Mouse (Mus musculus) bone marrow, adult 2 months (tissue): Measurements from ENCODE around the gene Dusp11. TPM values are rescaled to one million over a fixed set of nuclear protein-coding genes. Genes with fewer than 3 reads are reported as not detected.
"Not testable (repeated sequence)": the region's sequence is repeated elsewhere in the genome, so short reads cannot be mapped to it uniquely, and the experiment has no call there.

ENCODE experiments used
- H3K27ac ChIP-seq: fragments of 200-500 bp; 2 replicates; pipeline ENCODE4 v1.5.1; 2012; ENCODE audit warnings: low read depth, mild to moderate bottlenecking, control low read depth, inconsistent platforms, low read length; ENCODE audit not compliant: control insufficient read depth, poor library complexity, insufficient read depth
- H3K4me1 ChIP-seq: fragments of 200-500 bp; 2 replicates; pipeline ENCODE4 v1.6.1; 2011; ENCODE audit warnings: low read length; ENCODE audit not compliant: control insufficient read depth, insufficient read depth
- H3K4me3 ChIP-seq: fragments of 200-500 bp; replicated peaks from 2 replicates; pipeline ENCODE3; 2011; ENCODE audit warnings: mild to moderate bottlenecking, low read depth, low read length, control low read depth; ENCODE audit not compliant: control insufficient read depth
- CTCF ChIP-seq: fragments of 200-500 bp; IDR thresholded peaks from 2 replicates; pipeline ENCODE4 v1.5.1; 2011; ENCODE audit warnings: low read length, control low read depth; ENCODE audit not compliant: control insufficient read depth, insufficient read depth
- POLR2A ChIP-seq: fragments of 200-500 bp; IDR thresholded peaks from 2 replicates; pipeline ENCODE4 v1.6.1; 2011; ENCODE audit warnings: low read depth, mild to moderate bottlenecking, control low read depth, low read length, borderline replicate concordance; ENCODE audit not compliant: control insufficient read depth
- WGBS: fragments of 180-500 bp; shearing (Covaris S2); methylation state at CpG from one replicate; pipeline ENCODE4 v1.1.7; 2018; 5-methylcytosine and 5-hydroxymethylcytosine counted together
- polyA plus RNA-seq: library from polyadenylated mRNA; stranded (reverse); fragments of >200 nt; gene quantifications from 2 replicates; pipeline ENCODE4 v1.2.4, GENCODE M21; 2011; ENCODE audit warnings: low replicate concordance; ENCODE audit not compliant: missing spikeins, insufficient read depth, insufficient read length

Dusp11 gene
- 36.6 and 50.6 TPM in 2 replicates for polyA plus RNA-seq

DNA sequence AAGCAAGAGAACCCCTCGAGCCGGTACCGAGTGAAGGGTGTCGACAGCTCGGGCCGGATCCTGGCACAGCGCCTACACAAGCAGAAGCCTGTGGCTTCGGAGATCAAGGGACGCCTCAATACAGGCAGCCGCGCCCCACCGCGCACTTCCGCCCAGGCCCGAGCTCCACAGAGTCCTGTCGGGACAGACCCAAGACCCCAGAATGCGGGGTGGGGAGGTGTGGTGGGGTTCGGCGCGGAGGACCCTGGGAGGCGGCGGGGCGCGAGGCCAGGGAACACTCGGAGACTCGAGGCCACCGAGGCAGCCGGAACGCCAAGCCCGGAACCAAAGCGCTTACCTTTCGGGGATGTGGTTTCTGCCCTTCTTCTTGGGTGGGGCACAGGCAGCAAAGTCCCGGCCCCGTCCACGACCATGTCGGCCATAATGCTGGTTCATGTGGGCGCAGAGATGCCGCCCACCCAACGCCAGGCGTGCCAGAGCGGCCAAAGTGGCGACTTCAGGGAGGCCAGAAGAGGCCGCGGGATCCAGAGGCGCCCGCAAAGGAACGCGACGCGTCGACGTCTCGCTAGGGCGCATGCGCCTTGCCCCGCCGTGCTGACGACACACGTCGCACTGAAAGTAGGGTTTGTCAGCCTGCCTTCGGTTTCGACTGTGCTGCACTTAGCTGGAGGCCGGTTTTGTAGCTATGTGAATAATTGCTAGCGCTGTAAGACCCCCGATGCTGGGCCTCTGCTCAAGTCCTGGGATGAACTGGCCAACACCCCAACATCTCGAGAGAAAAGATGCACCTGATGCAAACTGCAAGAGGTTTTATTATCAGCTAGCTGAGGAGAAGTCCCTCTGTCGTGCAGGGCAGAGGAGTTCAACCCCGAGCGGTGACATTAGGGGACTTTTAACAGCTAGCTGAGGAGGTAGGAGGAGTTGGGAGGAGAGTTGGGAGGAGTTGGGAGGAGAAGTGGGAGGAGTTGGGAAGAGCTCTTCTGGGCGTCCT is at the start of gene Dusp11:
Dusp11 (minus strand) TSS at position 567 of the 991 bp plus-strand sequence.
- H3K4me1 ChIP-seq, result peaks cover 1% of the 10 kb centered on the region; the same call in 1 of the 2 replicates
- H3K27ac ChIP-seq, result peak within 1 kb of the TSS; percentile 98
- TF ChIP-seq POLR2A, result peak; percentile 64; the same call in 1 of the 2 replicates
- no peak for TF ChIP-seq CTCF
- WGBS, result under 1% methylated on average over 70 of the region's 70 CpGs
- H3K4me3 ChIP-seq, result peak within 1 kb of the TSS; percentile 95

DNA sequence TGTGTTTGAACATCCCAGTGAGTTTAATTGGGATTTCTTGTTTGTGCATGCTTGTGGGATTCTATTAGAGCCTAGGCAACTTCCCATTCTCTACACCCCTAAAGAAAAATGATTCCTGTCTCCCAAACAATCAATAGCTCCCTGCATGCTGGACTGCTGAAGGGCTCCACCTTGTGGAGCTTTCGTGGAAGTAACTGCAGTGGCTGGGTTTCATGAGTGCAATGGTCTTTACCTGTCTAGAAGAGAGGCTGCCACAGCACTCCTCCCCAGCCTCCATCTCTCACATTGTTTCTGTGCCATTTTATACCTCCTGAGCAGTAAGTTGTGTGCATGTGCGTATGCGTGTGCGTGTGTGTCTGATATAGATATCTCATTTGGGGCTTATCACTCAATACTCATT is 48.5 kb upstream of the Dusp11 start:
- WGBS, result 48% methylated on average over 4 of the region's 4 CpGs
- Histone ChIP-seq H3K4me3 (no peak overlapping the region), H3K4me1 (no peaks in the 10 kb centered on the region), H3K27ac (no peak overlapping the region)
- TF ChIP-seq POLR2A (no peak), CTCF (peak; percentile 58)

DNA sequence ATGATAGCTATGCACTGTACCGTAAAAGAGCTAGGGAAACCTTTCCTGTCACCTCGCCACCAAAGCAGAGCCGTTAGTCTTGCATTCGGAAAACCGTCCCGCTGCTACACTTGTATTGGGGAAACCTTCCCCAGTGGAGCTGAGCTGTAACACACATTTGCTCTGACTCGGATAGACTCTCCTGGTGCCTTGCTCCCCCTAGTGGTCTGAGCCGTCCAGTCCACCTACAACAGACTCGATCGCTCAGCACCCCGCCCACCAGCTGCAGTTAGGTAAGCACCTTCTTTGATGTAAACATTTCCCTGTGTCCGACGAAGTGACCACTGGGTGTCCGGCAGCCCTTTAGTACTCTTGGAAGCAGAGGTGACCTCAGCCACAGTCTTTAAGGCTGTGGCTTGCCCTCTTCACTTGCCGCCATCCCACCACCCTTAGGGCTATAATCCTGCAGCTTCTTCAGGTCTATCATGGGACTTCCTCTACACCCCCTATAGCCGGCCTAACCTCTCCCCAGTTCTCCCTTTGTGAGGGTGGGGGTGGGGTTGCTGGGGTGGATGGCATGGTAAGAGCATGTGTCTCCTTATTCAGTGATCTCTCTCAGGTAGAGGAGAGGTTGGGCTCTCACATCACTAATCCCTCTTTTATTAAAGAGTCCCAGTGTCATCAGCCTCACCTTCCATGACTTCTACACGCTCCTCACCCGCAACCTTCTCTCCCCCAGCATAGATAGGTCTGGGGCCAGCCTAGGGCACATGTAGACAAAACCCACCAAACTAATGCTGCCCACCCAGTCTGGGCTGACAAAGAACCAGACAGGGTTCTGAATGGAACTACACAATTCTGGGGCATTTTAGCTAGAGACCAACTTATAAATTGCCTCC is 43.0 kb upstream of the Dusp11 start:
- Histone ChIP-seq H3K4me1 (no peaks in the 10 kb centered on the region), H3K4me3 (no peak overlapping the region), H3K27ac (no peak overlapping the region)
- 13% methylated on average over 18 of the region's 18 CpGs for WGBS
- peak; percentile 99 for TF ChIP-seq CTCF
- TF ChIP-seq POLR2A, result no peak

DNA sequence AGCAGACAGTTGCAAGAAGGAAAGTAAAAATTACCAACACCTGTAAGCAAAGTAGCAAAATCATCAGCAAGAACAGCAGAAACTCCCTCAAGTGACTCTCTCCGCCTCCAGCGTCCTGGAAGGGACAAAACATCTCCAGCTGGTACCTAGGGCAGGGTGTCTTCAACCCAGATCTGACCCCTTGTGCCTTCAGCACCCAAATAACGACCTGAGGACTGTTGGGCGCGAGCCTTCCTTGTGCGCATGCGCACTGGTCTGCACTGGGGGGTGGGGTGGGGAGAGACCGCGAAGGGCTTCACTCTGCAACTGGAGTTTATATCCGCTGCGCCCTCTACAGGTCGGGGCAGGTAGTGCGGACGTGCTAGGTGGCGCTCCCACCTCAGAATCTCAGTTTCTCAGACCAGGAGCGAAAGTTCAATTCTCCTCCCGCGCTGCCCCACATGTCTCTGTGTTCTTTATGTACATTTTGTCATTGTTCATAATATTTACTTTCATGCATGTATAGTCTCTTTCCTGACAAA is 42.0 kb upstream of the Dusp11 start:
- no peak overlapping the region for H3K27ac ChIP-seq
- 81% methylated on average over 18 of the region's 18 CpGs for WGBS
- TF ChIP-seq CTCF (peak; percentile 68), POLR2A (no peak)
- no peak overlapping the region for H3K4me3 ChIP-seq
- no peaks in the 10 kb centered on the region for H3K4me1 ChIP-seq

DNA sequence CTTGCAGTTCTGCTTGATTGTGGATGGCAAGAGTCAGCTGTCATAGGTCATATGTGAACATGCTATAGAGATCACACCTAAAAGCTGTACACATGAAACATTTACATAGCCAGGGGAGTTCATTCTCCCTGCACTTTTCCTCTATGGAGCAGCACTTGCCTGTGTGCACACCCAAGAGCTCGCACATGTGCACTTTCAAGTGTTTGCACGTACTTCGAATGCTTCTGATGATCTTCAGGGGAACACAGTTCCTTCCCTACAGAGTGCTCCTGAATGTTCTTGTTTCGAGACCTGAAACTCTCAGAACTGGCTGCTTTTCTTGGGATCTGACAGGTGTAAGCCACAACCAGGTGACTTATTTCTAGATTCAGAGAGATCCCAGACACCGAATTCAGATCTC is 29.3 kb upstream of the Dusp11 start:
- H3K4me1 ChIP-seq, H3K27ac ChIP-seq, H3K4me3 ChIP-seq: not testable (repeated sequence)
- WGBS, result 78% methylated on average over 5 of the region's 5 CpGs

DNA sequence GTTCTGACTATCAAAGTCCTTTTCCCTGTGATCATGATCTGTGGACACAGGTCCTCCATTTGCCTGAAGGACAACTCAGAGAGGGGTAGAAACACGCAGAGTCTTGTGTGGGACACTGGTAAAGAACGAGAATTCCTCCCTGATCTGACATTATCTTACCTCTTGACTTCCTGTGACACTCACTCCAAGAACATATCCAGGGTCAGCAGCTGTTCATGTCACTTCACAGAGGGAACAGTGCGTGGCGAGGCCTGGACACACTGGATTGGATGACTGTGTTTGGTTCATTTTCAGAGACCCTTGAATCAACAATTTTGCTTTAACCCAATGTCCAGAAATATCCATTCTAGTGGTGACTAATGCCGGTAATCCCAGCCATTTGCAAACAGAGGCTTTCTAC is 28.1 kb upstream of the Dusp11 start:
- not testable (repeated sequence) for H3K4me1 ChIP-seq, H3K27ac ChIP-seq, H3K4me3 ChIP-seq
- WGBS, result 71% methylated on average over 5 of the region's 5 CpGs

DNA sequence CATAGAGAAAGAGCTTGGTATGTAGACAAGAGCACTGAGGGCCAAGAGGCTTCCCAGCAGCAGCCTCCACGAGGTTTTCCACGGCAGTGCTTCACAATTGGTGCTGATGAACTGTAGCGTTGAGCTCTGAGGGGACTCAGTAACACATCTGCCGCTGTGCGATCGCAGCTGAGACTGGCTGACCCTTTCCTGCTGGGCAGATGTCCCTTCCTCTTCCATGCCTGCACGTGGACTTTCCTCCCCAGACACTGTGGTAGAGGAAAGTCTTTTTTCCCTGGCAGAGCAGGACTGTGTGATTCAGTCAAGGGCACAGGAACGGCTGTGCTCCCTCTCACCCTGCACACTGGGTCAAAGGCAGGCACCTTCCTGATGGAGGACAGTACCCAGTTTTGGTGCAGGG is 22.9 kb upstream of the Dusp11 start:
- H3K4me3 ChIP-seq, result no peak overlapping the region
- TF ChIP-seq CTCF, result no peak
- no peak for TF ChIP-seq POLR2A
- no peaks in the 10 kb centered on the region for H3K4me1 ChIP-seq
- no peak overlapping the region for H3K27ac ChIP-seq
- 77% methylated on average over 8 of the region's 8 CpGs for WGBS

DNA sequence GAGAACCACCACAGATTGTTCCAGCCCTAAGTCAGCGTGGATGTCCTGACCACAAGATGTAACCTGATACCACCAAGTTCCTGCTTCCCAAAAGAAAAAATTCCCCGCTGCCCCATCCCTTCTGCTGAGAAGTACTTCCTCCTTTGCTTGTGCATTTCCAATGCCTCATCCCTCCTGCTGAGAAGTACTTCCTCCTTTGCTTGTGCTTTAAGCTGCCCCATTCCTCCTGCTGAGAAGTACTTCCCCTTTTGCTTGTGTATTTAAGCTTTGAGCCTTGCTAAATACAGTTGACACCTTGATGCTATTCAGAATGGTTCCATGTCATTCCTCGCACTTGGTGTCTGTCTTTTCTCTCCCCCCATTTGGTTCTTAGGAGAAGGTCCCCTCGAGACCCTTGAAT is 17.3 kb upstream of the Dusp11 start:
- H3K27ac ChIP-seq, H3K4me1 ChIP-seq, H3K4me3 ChIP-seq: not testable (repeated sequence)
- WGBS, result 82% methylated on average over 4 of the region's 4 CpGs
